Mouse (Mus musculus): Measurements from ENCODE around the gene Castor1.

The Castor1 gene

GRCm38 (mm10) chr11:4264066-4264465, 46.0 kb downstream of the Castor1 start:
- peak; percentile 23 for DNase-seq

GRCm38 (mm10) chr11:4266271-4267201, 48.5 kb downstream of the Castor1 start:
- DNase-seq = peak; percentile 53

- DNase-seq = peak; percentile 37
Observed at GRCm38 (mm10) chr11:4267202-4267578, 49.2 kb downstream of the Castor1 start.

GRCm38 (mm10) chr11:4268500-4268899, 50.5 kb downstream of the Castor1 start:
- peak; percentile 19 for DNase-seq

- DNase-seq = peak; percentile 55
Observed at GRCm38 (mm10) chr11:4270744-4271459, 52.9 kb downstream of the Castor1 start.

- DNase-seq = no peak
Observed at GRCm38 (mm10) chr11:4271544-4271943, 53.5 kb downstream of the Castor1 start.
